Mouse (Mus musculus) kidney, adult 18-20 months (tissue): ENCODE data around the gene Ptprg.
A peak's percentile ranks its signal among the peaks of the same experiment; 100 is the strongest.

ENCODE experiments used
- DNase-seq: peaks from one replicate; pipeline ENCODE4 v3.0.0; 2021

The Ptprg gene

DNA sequence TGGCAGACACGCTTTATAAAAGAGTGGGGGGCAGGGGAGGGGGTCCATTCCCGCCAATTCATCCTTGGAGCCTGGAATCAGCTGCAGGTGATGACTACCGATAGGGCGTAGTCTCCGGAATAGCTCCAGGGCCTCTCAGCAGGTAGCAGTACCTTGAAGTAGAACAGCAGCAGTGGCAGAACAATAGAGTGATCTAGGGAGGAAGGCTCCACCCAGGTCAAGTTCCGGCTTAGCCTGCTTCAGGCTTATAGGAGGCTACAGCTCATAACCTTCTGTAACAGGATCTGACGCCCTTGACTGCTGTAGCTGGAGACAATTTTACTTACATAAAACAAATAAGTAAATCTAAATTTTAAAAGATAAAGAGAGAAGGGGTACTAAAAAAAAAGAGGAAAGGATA lies 554.1 kb downstream of the Ptprg start:
- no peak for DNase-seq

DNA sequence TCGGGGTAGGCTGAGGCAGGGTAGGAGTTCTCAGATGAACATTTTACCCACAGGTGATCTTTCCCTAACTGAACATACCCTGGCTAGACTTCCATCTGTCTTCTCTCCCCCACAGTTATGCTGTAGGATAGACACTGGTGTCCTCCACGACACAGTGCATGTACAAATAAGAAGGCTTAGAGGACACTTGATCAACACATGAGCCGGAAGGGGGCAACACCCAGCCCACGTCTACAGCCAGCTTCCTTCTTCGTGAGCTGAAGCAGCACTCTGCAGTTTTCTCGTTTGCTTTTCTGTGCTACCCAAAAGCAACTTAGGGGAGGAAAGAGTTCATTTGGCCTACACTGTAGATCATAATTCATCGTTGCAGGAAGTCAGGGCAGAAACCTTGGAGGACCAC lies 554.7 kb downstream of the Ptprg start:
- no peak for DNase-seq

DNA sequence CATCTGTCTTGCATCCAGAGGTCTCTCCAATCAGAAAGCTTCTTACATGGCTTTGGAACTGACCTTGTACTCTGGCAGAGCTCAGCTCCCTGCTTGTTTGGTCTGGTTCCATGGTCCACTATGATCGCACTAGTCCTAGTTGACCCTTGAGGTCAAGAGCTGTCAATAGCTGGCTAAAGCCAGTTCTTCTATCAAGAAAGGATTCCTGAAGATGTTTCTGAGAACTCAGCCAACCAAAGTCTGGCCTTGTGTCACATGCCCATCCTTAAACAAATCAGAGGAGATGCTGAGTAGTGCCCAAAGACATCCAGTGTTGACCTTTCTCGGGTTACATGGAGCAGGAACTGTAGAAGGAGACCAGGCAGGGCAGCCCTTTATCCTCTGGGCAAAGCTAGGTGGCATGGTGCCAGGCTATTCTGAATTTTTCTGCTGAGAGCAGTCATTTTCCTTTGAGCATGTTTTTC lies 559.2 kb downstream of the Ptprg start:
- peak; percentile 82 for DNase-seq

DNA sequence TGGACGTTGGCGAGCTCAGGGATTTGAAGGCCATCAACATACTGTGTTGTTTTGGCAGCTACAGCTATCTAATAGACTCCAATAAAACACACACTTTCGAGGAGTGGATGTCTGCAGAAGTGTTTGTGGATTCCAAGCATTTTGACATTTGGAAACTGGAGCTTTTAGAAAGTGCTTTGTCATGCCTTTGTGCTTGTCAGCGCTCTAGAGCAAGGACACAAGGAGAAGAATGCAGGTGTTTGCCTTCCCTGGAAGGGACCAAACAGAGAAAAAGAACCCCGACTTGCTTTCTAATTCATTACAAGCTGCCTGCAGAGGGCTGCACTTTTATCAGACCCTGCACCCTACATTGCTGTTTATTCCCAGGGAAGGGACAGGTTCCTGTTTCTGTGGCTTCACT lies 560.0 kb downstream of the Ptprg start:
- DNase-seq = no peak

GRCm38 (mm10) chr14:12114016-12114415 lies 560.7 kb downstream of the Ptprg start:
- no peak for DNase-seq

DNA sequence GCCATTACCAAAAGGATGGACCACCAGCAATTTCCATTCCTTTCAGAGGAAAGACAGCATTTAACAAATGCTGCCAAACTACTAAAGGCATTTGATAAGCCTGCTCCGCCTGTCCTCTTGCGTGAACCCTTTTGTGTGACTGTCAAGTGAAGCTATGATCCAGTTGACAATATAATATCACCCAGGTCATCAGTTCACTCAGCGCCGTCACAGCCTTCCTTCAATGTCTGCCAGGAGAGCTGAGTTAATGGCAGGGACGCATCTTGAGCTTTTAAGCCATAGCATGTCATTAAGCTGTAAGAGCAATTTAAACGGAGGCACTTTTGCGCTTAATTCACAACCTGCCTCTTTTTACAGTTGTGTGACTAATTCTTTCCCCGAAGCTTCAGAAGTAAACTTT lies 565.9 kb downstream of the Ptprg start:
- no peak for DNase-seq

DNA sequence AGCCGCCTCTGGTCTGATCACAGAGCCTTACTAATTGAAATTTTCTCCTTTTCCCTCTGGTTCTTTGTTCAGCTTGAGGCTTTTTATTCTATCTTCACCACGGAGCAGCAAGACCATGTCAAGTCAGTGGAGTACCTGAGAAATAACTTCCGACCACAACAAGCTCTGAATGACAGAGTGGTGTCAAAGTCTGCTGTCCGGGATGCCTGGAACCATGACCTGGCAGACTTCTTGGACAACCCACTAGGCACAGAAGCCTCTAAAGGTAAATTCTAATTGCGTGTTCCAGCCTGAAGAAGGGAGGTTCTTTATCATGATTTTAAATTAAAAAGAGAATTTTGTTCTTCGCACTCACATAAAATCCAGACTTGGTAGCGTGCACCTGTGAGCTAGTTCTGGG lies 568.6 kb downstream of the Ptprg start:
- no peak for DNase-seq

DNA sequence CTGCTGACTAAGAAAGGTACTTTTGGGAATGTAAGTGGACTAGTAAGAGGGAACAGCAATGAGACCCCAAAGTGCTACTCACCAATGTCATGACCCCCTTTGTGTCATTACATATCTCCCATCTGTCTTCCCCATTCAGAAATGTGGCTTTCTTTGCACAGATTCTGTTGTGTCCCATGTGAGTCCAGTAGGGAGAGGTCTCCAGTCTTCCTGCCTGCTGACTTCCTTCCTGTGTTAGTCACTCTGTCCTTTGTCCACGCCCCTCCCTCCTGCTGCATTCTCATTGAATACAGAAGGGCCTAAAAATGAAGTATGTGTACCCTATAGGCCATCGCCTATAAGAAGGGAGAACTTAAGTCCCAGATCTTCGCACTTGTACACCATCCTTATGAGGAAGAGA lies 571.4 kb downstream of the Ptprg start:
- no peak for DNase-seq

GRCm38 (mm10) chr14:12127951-12128350 lies 574.6 kb downstream of the Ptprg start:
- no peak for DNase-seq

DNA sequence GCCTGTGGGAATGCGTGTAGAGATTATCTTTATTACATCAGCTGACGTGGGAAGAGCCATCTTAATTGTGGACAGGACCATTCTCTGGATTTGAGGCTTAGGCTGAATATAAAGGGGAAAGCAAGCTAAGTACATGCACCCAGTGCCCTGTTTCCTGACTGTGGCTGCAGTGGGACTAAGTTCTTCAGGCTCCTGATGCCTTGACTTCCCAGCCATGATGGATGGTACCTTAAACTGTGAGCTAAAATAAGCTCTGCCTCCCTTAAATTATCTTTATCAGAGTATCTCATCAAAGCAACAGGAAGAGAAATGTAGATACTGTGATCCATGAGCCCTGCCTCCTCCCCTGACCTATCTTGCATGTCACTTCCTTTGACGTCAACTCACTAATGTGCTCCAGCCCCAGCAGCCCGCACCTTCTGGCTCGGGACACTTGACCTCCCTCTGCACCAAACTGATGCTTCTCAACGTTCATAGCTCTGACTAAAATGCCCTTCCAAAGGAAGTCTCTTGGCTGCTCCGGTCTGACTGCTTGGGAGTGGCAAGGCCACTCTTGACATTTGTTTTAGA lies 578.8 kb downstream of the Ptprg start:
- DNase-seq = no peak

- DNase-seq = no peak
Observed at GRCm38 (mm10) chr14:12133163-12133562, 579.8 kb downstream of the Ptprg start.

DNA sequence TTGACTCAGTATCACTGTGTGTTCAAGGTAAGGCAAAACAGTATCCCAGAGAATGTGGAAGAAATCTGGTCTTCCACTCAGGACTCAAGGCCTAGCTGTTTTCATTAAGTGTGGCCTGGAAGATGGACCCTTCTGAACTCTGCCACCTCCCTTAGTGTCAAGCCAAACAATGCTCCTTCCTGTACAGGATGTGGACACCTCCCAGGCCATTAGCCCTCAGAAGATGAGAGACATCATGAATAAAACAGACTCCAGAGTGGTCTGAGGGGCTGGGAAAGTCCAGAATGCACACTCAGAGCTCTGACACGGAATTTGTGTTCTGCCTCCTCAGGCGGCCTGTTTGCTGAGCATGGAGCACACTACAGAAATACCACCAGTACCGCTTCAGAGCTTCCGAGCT lies 581.2 kb downstream of the Ptprg start:
- DNase-seq = peak; percentile 25

DNA sequence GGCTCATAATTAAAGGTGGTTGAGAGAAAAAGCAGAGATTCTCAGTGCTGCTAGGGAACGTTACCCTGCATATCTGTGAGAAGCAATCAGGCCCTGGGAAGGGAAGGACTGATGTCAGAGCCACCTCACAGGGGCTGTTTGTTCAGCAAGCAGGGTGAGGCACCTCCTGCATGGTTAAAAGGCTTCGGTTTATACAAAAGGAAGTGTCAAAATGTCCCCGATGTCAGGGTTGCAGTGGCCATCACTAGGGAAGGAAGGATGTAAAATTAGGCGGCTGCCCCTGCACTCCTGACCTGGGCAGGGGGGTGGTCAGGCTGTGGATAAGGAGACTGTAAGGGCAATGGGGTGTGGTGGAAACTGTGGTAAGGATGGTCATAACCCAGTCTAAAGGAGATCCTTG lies 583.2 kb downstream of the Ptprg start:
- no peak for DNase-seq

GRCm38 (mm10) chr14:12139643-12140481 lies 586.5 kb downstream of the Ptprg start:
- DNase-seq = peak; percentile 40

GRCm38 (mm10) chr14:12143941-12144485 lies 590.7 kb downstream of the Ptprg start:
- DNase-seq = no peak

GRCm38 (mm10) chr14:12145919-12146318 lies 592.6 kb downstream of the Ptprg start:
- DNase-seq = no peak

DNA sequence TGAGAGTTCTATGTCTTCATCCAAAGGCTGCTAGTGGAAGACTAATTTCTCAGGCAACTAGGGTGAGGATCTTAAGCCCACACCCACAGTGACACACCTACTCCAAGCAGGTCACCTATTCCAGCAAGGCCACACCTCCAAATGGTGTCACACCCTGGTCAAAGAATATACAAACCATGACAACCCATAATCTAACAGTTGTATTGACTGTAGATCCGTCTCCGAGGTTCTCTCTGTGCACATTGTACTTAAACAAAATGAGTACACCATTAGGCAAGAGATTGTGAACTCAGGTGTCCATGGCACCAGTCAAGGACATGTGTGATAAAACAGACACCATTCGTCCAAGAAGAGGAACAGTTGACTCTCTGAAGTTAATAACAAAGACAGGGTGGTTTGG lies 596.2 kb downstream of the Ptprg start:
- no peak for DNase-seq

DNA sequence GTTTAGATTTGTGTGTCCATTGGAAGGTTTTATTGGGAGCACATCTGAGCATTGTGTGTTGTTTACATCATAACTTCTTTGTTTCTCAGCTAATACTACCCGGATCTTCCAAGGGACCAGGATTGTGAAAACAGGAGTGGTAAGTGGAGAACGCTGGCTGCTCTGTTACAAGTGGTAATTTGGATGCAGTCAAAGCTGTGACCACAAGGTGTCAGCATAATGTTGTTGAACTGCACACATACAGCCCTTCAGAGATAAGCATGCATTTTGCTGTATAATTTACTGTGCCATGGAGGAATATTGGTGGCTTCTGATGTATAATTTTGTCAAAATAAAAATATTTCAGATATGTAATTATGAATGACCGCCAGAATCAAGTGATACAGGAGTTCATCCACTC lies 598.6 kb downstream of the Ptprg start:
- DNase-seq = peak; percentile 65

GRCm38 (mm10) chr14:12152748-12153147 lies 599.4 kb downstream of the Ptprg start:
- no peak for DNase-seq

GRCm38 (mm10) chr14:12153599-12153998 lies 600.3 kb downstream of the Ptprg start:
- DNase-seq = no peak

DNA sequence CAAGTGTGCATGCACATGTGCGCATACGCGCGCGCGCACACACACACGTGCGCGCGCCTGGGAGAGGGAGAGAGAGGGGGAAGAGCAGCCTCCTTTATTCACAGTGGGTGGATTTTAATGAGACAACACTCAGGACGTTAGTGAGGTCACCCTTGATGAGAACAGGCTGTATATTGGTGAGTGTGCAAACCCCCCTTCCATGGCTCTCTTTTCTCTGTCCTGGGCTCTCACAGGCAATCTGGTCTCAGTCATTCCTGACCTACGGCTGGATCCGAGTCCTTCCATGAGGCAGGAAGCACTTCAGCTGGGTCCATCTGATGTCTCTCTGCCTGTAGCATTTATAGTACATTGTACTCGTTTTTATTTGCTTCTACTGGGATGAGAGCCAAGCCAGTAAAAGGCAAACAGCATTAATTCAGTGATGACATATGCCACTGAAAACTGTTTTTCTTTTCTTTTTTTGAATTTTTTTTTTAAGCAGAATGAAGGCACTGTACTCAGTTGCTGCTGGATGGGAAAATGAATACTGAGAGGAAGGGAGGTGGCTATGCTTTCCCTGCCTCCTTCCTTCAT lies 608.5 kb downstream of the Ptprg start:
- no peak for DNase-seq

GRCm38 (mm10) chr14:12162331-12162854 lies 609.1 kb downstream of the Ptprg start:
- no peak for DNase-seq

- DNase-seq = no peak
Observed at GRCm38 (mm10) chr14:12163196-12163595, 609.9 kb downstream of the Ptprg start.

GRCm38 (mm10) chr14:12167215-12167614 lies 613.9 kb downstream of the Ptprg start:
- DNase-seq = no peak
